Mouse (Mus musculus): ENCODE results near the gene Olfr1352.
"Not testable (repeated sequence)": the region's sequence is repeated elsewhere in the genome, so short reads cannot be mapped to it uniquely, and the experiment has no call there.

Gene Olfr1352

GRCm38 (mm10) chr10:78980750-78981149 is at the start of gene Olfr1352:
Olfr1352 (plus strand) TSS chr10:78981050.
- no peak for TF ChIP-seq GATA4 (IDR thresholded peaks at IDR 0.05; ENCODE audit: insufficient replicate concordance, low read length)

GRCm38 (mm10) chr10:78950336-78950735 is 30.5 kb upstream of the Olfr1352 start, which contains the start of gene Olfr8:
Olfr8 (plus strand) TSS chr10:78950636.
- not testable (repeated sequence) for TF ChIP-seq GATA4 (IDR thresholded peaks at IDR 0.05; ENCODE audit: insufficient replicate concordance, low read length)

GRCm38 (mm10) chr10:78963009-78963408 is 17.8 kb upstream of the Olfr1352 start, which contains the start of gene Olfr1353:
Olfr1353 (plus strand) TSS chr10:78963309.
- not testable (repeated sequence) for TF ChIP-seq GATA4 (IDR thresholded peaks at IDR 0.05; ENCODE audit: insufficient replicate concordance, low read length)

DNA sequence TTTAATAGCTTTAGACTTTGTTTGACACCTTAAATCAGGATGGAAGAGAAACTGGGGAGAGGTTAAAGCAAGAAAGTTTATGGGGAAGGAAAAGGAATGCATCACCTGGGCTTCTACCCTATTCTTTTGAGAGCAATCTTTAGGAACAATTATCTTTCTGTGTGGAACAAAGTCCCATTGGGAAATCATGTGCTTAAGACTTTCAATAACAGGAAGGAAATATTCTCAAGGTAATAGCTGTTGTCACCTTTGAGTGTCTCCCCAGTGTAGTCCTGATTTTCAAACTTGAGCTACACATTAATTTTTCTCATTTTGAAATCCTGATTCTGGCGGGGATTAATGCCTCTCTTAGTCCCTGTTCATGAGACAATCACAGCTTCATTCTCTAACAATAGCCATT is 31.3 kb downstream of the Olfr1352 start, which contains the start of gene Olfr1351:
TSS of gene Olfr1351 (plus strand) at position 301 of the 400 bp plus-strand sequence.
- no peak for TF ChIP-seq GATA4 (IDR thresholded peaks at IDR 0.05; ENCODE audit: insufficient replicate concordance, low read length)

DNA sequence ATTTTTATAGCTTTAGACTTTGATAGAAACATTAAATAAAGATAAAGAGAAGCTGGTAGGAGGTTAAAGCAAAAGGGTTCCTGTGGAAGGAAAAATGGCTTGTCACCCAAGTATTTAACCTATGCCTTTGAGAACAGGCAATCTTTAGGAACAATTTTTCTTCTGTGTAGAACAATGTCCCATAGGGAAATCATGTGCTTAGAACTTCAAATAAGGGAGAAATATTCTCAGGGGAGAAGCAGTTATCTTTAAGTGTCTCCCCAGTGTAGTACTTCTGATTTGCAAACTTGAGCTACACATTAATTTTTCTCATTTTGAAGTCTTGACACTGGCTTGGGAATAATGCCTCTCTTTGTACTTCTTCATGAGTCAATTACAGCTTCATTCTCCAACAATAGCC is 47.6 kb downstream of the Olfr1352 start, which contains the start of gene Olfr57:
TSS of gene Olfr57 (plus strand) at position 301 of the 400 bp plus-strand sequence.
- no peak for TF ChIP-seq GATA4 (IDR thresholded peaks at IDR 0.05; ENCODE audit: insufficient replicate concordance, low read length)
